24 mouse cellular contexts compared by ENCODE assay signal in genomic region chr3:49807721-49808120, GRCm38 (mm10). TPM values are rescaled to one million over a fixed set of nuclear protein-coding genes. Genes with fewer than 3 reads are reported as not detected.
DNase-seq lines count a peak whose midpoint lies in the region; ATAC-seq and TF ChIP-seq lines count a peak whose summit lies in the region.
"Had no signal": no experiment of that assay in that cellular context is flagged by ENCODE, and none has a peak within 500 bp of the region (broad histone marks: within the 10 kb centered on the region; RNA-seq: fewer than 3 reads in every experiment).

No protein-coding gene starts in this region.

- H3K4me2 ChIP-seq in kidney, embryonic 15.5 days: no peak overlapping the region
- H3K4me2 ChIP-seq in stomach, embryonic 14.5 days (replicated peaks; ENCODE audit: low read depth, low read length): no peak overlapping the region
- no peak overlapping the region for H3K4me2 ChIP-seq in stomach, postnatal 0 days (replicated peaks; ENCODE audit: low read depth)
- H3K4me2 ChIP-seq in embryonic facial prominence, embryonic 15.5 days (replicated peaks): no peak overlapping the region
- H3K4me2 ChIP-seq: forebrain, embryonic 15.5 days; liver, embryonic 11.5 days; midbrain, embryonic 11.5 days had no signal

- 30% methylated on average over 5 of the region's 5 CpGs for WGBS in kidney, embryonic 15.5 days
- 28% methylated on average over 5 of the region's 5 CpGs for WGBS in stomach, embryonic 14.5 days
- WGBS in stomach, postnatal 0 days: 32% methylated on average over 5 of the region's 5 CpGs
- WGBS in embryonic facial prominence, embryonic 15.5 days: 14% methylated on average over 5 of the region's 5 CpGs

- no peaks in the 10 kb centered on the region for H3K9me3 ChIP-seq in kidney, embryonic 15.5 days (replicated peaks)
- no peaks in the 10 kb centered on the region; the same call in 1 of the 2 replicates for H3K9me3 ChIP-seq in stomach, embryonic 14.5 days (ENCODE audit: control insufficient read depth, low read depth, low read length)
- H3K9me3 ChIP-seq in stomach, postnatal 0 days (ENCODE audit: control insufficient read depth, low read length): no peaks in the 10 kb centered on the region
- H3K9me3 ChIP-seq in embryonic facial prominence, embryonic 15.5 days (replicated peaks): no peaks in the 10 kb centered on the region
- H3K9me3 ChIP-seq: forebrain, embryonic 15.5 days; heart, embryonic 10.5 days had no signal

- H3K27ac ChIP-seq in kidney, embryonic 15.5 days: peak overlapping the region; percentile 67
- H3K27ac ChIP-seq in stomach, embryonic 14.5 days (ENCODE audit: low read length): peak overlapping the region; percentile 34; the same call in 1 of the 2 replicates
- no peak overlapping the region for H3K27ac ChIP-seq in stomach, postnatal 0 days (replicated peaks)
- H3K27ac ChIP-seq in embryonic facial prominence, embryonic 15.5 days (replicated peaks): peak overlapping the region; percentile 65; the same call in 1 of the 2 replicates
- H3K27ac ChIP-seq: forebrain, embryonic 15.5 days; heart, embryonic 10.5 days had no signal

- H3K36me3 ChIP-seq in kidney, embryonic 15.5 days: no peaks in the 10 kb centered on the region
- no peaks in the 10 kb centered on the region for H3K36me3 ChIP-seq in stomach, embryonic 14.5 days (ENCODE audit: control insufficient read depth, insufficient read depth, low read length)
- no peaks in the 10 kb centered on the region for H3K36me3 ChIP-seq in stomach, postnatal 0 days (ENCODE audit: control insufficient read depth, insufficient read depth, low read length)
- H3K36me3 ChIP-seq in embryonic facial prominence, embryonic 15.5 days: no peaks in the 10 kb centered on the region
- H3K36me3 ChIP-seq: forebrain, embryonic 15.5 days; heart, embryonic 10.5 days had no signal

- peaks cover 7% of the 10 kb centered on the region for H3K4me1 ChIP-seq in kidney, embryonic 15.5 days
- 0 out of 2 replicates have a peak, but pooled peaks cover 12% of the 10 kb centered on the region for H3K4me1 ChIP-seq in stomach, embryonic 14.5 days (ENCODE audit: control insufficient read depth, insufficient read depth, low read length)
- no peaks in the 10 kb centered on the region for H3K4me1 ChIP-seq in stomach, postnatal 0 days (replicated peaks; ENCODE audit: control insufficient read depth, insufficient read depth)
- H3K4me1 ChIP-seq in embryonic facial prominence, embryonic 15.5 days: 0 out of 2 replicates have a peak, but pooled peaks cover 7% of the 10 kb centered on the region
- H3K4me1 ChIP-seq: forebrain, embryonic 15.5 days had no signal

- no peak for ATAC-seq in kidney, embryonic 15.5 days (replicated peaks; ENCODE audit: low FRiP score)
- ATAC-seq in stomach, embryonic 14.5 days (ENCODE audit: insufficient number of reproducible peaks, insufficient read depth, low FRiP score, low read depth): no peak
- ATAC-seq in stomach, postnatal 0 days (ENCODE audit: low FRiP score, low TSS enrichment): no peak
- no peak; the same call in 1 of the 2 replicates for ATAC-seq in embryonic facial prominence, embryonic 15.5 days (ENCODE audit: insufficient number of reproducible peaks, low FRiP score, low TSS enrichment, low read depth)
- ATAC-seq: CD4-positive, CD25-positive, alpha-beta regulatory T cell, adult 4 months; forebrain, embryonic 15.5 days had no signal

- H3K27me3 ChIP-seq in kidney, embryonic 15.5 days: no peaks in the 10 kb centered on the region
- no peaks in the 10 kb centered on the region for H3K27me3 ChIP-seq in stomach, embryonic 14.5 days (ENCODE audit: control insufficient read depth, insufficient read depth, low read length)
- H3K27me3 ChIP-seq in stomach, postnatal 0 days (ENCODE audit: control insufficient read depth, insufficient read depth, low read length): no peaks in the 10 kb centered on the region
- H3K27me3 ChIP-seq in embryonic facial prominence, embryonic 15.5 days: no peaks in the 10 kb centered on the region
- H3K27me3 ChIP-seq: forebrain, embryonic 15.5 days had no signal

- intact Hi-C loops in gastrocnemius, postnatal 14 days (cut with DNase I; ENCODE audit: low total_unique reads): no loop called here

- DNase-seq in kidney, postnatal 25 days: no peak
- DNase-seq in stomach, postnatal 0 days (ENCODE audit: low spot score): no peak
- peak; percentile 3 for DNase-seq in yolk sac, embryonic 10.5 days (ENCODE audit: low spot score)
- no peak for DNase-seq in gastrocnemius, postnatal 14 days
- DNase-seq in spleen, postnatal 36 days (ENCODE audit: low spot score in 2 of 2): no peak
- DNase-seq: adrenal gland, postnatal 10 days; cerebellum, adult 9-10 months; gastrocnemius, postnatal 36 days; layer of hippocampus, postnatal 36 days; right cerebral cortex, adult 18-20 months; spleen, adult 18-20 months; thymus, postnatal 36 days had no signal

- no peak for TF ChIP-seq CTCF in stomach, postnatal 0 days (IDR thresholded peaks at IDR 0.05; ENCODE audit: low read depth)

- H3K9ac ChIP-seq in kidney, embryonic 15.5 days: no peak overlapping the region
- H3K9ac ChIP-seq in stomach, embryonic 14.5 days (replicated peaks; ENCODE audit: low read depth, low read length): no peak overlapping the region
- H3K9ac ChIP-seq in stomach, postnatal 0 days (ENCODE audit: low read length): no peak overlapping the region
- H3K9ac ChIP-seq in embryonic facial prominence, embryonic 15.5 days: no peak overlapping the region
- H3K9ac ChIP-seq: forebrain, embryonic 15.5 days had no signal

- H3K4me3 ChIP-seq in kidney, embryonic 15.5 days (replicated peaks): no peak overlapping the region
- H3K4me3 ChIP-seq in stomach, embryonic 14.5 days (ENCODE audit: low read depth, low read length): no peak overlapping the region
- no peak overlapping the region for H3K4me3 ChIP-seq in stomach, postnatal 0 days (ENCODE audit: low read depth, low read length)
- H3K4me3 ChIP-seq in embryonic facial prominence, embryonic 15.5 days (replicated peaks): no peak overlapping the region
- H3K4me3 ChIP-seq: forebrain, embryonic 15.5 days; heart, embryonic 10.5 days; myocyte had no signal

- no peak for TF ChIP-seq EP300 in stomach, postnatal 0 days (optimal IDR thresholded peaks at IDR 0.05)

RNA-seq across cellular contexts. Expression of gene Pcdh18, which starts 50.6 kb away (rescaled TPM):
- 46.9 and 48.0 TPM in 2 replicates for polyA plus RNA-seq in kidney, embryonic 15.5 days (2015; fragmentation: Nextera tagmentation; extraction: Ambion mirVana)
- 88.5 TPM in 2 replicates for polyA plus RNA-seq in stomach, embryonic 14.5 days (2014; fragmentation: Nextera tagmentation; extraction: Ambion mirVana)
- polyA plus RNA-seq in stomach, postnatal 0 days (2015; fragmentation: Nextera tagmentation; extraction: Ambion mirVana): 10.7 and 11.3 TPM in 2 replicates
- polyA plus RNA-seq in embryonic facial prominence, embryonic 15.5 days (2015; fragmentation: Nextera tagmentation; extraction: Ambion mirVana): 88.1 and 89.4 TPM in 2 replicates
- total RNA-seq in gastrocnemius, postnatal 14 days (2021): 1 to 10 TPM; 6.3 to 8.4 TPM
- total RNA-seq: hematopoietic stem cell, adult 5-6 weeks; MEL; neutrophil, adult 5-6 weeks had no signal
- polyA plus RNA-seq: CD4-positive, CD25-positive, alpha-beta regulatory T cell, adult 4 months had no signal
